Mouse (Mus musculus) left cerebral cortex, postnatal 4 days (tissue): ENCODE data around the gene Sh2b1. TPM values are rescaled to one million over a fixed set of nuclear protein-coding genes. Genes with fewer than 3 reads are reported as not detected.

Experiments used
- DNase-seq: peaks from one replicate; pipeline ENCODE4 v3.0.0-alpha.2; 2022
- intact Hi-C: fragments of 180-260 bp; cut with DNase I; formaldehyde crosslinking; loops from one replicate; pipeline ENCODE4 v1.15.1; 2025
- total RNA-seq, 2 experiments: library from RNA; stranded (reverse); gene quantifications; 2 replicates each; pipeline ENCODE4 v1.2.3; 2021

Sh2b1 gene
- total RNA-seq, 2 experiments from 2014 or later = 72.5 to 77.7 TPM

DNA sequence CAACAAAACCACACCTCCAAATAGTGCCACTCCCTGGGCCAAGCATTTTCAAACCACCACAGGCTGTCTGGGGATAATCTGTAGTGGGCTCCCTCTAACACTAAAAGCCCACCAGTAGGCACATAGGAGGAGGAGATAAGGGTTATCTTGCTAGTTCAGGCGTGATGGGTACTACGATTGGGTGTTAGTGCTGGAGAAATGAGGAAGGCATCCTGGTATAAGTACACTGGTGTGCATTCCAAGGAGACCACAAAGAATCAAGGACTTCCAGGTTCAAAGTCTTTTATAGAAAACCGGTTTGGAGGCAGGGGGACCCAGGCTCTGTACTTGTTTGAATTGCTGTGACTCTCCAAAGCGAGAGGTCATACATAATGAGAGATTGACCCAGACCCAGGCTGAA lies 47.1 kb downstream of the Sh2b1 start:
- intact Hi-C loops = no loop called here

GRCm38 (mm10) chr7:126427323-126427860 lies 47.8 kb downstream of the Sh2b1 start:
- DNase-seq = no peak
- intact Hi-C loops = no loop called here

More for the DNA sequence above, 47.1 kb downstream of the Sh2b1 start:
- DNase-seq = no peak

DNA sequence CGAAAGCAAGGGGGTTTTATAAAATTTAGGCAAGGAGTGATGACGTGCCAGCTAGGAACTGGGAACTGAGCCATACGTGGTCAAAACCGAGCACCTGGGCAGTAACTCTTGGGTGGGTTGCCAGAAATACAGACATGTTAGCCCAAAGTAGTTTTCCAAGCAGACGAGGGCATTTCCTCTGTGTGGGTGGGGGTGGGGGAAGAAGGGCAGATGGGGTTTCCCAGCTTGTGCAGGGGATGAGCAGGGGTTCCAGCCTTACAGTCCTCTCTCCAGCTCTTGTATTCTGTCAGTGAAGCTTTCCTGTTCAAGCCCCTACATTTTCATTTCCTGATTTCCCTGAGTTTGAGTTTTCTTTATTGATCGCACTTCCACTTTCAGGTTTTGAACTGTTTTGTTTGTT lies 51.1 kb downstream of the Sh2b1 start:
- DNase-seq = no peak
- intact Hi-C loops = no loop called here

GRCm38 (mm10) chr7:126421756-126422155 lies 53.5 kb downstream of the Sh2b1 start:
- intact Hi-C loops = no loop called here

DNA sequence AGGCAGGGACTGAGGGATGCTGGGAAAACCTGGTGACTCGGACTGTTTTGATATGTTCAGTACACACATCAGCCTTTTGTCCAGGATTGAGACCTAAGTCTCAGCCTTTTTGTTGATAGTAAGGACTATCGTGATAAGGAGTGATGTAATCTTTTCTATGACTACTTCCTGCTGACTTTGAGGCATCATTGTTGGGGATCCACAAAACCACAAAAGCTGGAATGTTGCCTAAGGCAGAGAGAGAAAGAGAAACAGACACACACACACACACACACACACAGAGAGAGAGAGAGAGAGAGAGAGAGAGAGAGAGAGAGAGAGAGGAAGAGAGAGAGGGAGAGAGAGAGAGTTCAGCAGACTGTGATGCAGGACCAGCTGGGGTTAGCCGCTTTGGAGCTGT lies 56.7 kb downstream of the Sh2b1 start:
- DNase-seq = no peak
- intact Hi-C loops = no loop called here

More at GRCm38 (mm10) chr7:126421756-126422155, 53.5 kb downstream of the Sh2b1 start:
- DNase-seq = no peak

DNA sequence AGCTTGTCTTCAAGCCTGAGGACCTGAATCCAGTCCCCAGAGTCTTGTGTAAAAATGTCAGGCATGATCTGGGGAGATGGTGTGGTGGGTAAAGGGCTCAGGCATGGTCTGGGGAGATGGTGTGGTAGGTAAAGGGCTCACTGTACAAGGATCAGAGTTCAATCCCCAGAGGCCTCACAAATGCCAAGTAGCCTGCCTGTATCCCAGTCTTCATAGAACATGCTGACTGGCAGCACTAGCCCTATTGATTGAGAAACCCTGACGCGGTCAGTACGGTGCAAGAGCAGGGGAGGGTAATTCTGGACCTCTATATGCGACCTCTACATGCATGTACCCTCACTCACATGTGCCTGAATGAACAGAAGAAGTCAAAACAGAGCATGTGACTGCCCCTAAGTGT lies 57.6 kb downstream of the Sh2b1 start:
- DNase-seq = no peak
- intact Hi-C loops = no loop called here

- no peak for DNase-seq
- intact Hi-C loops = no loop called here
Measured at GRCm38 (mm10) chr7:126417045-126417444, 58.2 kb downstream of the Sh2b1 start.

Other genes with a start within 250 kb of the Sh2b1 start
- 100 to 1,000 TPM; 396 to 420 TPM for gene Sbk1, start 202.8 kb downstream of the Sh2b1 start, total RNA-seq
- gene Lat, start 105.9 kb downstream of the Sh2b1 start, total RNA-seq = 1 to 10 TPM; 1.5 to 2.1 TPM
- gene Spns1, start 98.0 kb downstream of the Sh2b1 start, total RNA-seq = 10 to 100 TPM; 82.4 to 83.9 TPM
- 10 to 100 TPM in 1 of 2 experiments, 1 to 10 TPM in 1; 8.4 to 10.4 TPM for gene Nfatc2ip, start 78.7 kb downstream of the Sh2b1 start, total RNA-seq
- gene Cd19, start 60.5 kb downstream of the Sh2b1 start, total RNA-seq = under 1 TPM; 0.16 to 0.32 TPM
- 10 to 100 TPM; 18.6 to 19.9 TPM for gene Rabep2, start 46.7 kb downstream of the Sh2b1 start, total RNA-seq
- gene Atp2a1, start 12.3 kb downstream of the Sh2b1 start, total RNA-seq = under 1 TPM in 1 of 2 experiments, not detected in 1; 0.12 TPM
- gene Tufm, start 11.9 kb upstream of the Sh2b1 start, total RNA-seq = 10 to 100 TPM; 80.9 to 96.5 TPM
- 100 to 1,000 TPM; 164 to 165 TPM for gene Atxn2l, start 28.0 kb upstream of the Sh2b1 start, total RNA-seq
- gene Eif3c, start 91.0 kb upstream of the Sh2b1 start, total RNA-seq = 100 to 1,000 TPM; 212 to 226 TPM
- gene Apobr, start 109.5 kb upstream of the Sh2b1 start, total RNA-seq = under 1 TPM; 0.30 to 0.58 TPM
- gene Cln3, start 110.4 kb upstream of the Sh2b1 start, total RNA-seq = 10 to 100 TPM; 26.5 to 32.0 TPM
- not detected for gene Il27, start 119.5 kb upstream of the Sh2b1 start, total RNA-seq
- 1 to 10 TPM; 6.6 to 7.0 TPM for gene Nupr1, start 155.4 kb upstream of the Sh2b1 start, total RNA-seq
- gene Sgf29, start 173.9 kb upstream of the Sh2b1 start, total RNA-seq = 10 to 100 TPM; 49.9 to 53.0 TPM
- 1 to 10 TPM; 2.9 to 3.1 TPM for gene Sult1a1, start 201.0 kb upstream of the Sh2b1 start, total RNA-seq
- gene Bola2, start 220.0 kb upstream of the Sh2b1 start, total RNA-seq = 100 to 1,000 TPM; 107 to 115 TPM
- gene Slx1b, start 220.4 kb upstream of the Sh2b1 start, total RNA-seq = 10 to 100 TPM; 25.4 to 26.5 TPM
- gene Coro1a, start 232.4 kb upstream of the Sh2b1 start, total RNA-seq = 100 to 1,000 TPM; 137 to 143 TPM